Mouse (Mus musculus) embryonic fibroblast, embryonic 13.5 days (primary cell): ENCODE data around the gene Abca8a.

Experiments used
- CTCF ChIP-seq: IDR thresholded peaks from 2 replicates; pipeline ENCODE4 v1.5.1; 2011; ENCODE audit warnings: mild to moderate bottlenecking, control low read depth, low read length, moderate library complexity, borderline replicate concordance; ENCODE audit not compliant: insufficient read depth
- POLR2A ChIP-seq: IDR thresholded peaks from 2 replicates; pipeline ENCODE4 v1.6.1; 2011; ENCODE audit warnings: low read depth, mild to moderate bottlenecking, control low read depth, low read length, moderate library complexity

- TF ChIP-seq CTCF (no peak), POLR2A (no peak)
Measured at GRCm38 (mm10) chr11:110095858-110096257, at the start of gene Abca8a.
